Mouse (Mus musculus) Muller cell, postnatal 12 days (primary cell): ENCODE data around the gene Ociad2.

Source experiments
- DNase-seq: peaks from one replicate; pipeline ENCODE4 v3.0.0-alpha.2; 2015; ENCODE audit errors: inconsistent ontology term

Gene Ociad2

DNA sequence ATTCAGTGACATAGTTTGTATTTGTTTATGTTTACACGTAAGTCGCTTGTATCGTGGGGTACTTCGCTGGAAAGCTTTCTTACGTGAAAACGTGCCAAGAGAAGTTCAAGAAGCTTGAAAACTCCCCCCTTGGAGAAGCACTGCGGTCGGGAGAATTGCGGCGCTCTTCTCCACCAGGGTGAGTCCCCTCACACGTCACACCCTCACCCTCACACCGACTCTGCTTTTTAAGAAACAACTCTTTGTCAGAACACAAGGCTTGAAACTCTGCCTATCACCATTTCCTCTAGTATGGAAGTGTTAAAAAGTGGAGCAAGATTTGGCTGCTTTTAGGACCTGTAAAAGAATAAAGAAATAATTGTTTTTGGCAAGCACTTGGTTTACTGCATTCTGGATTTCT is 36.3 kb downstream of the Ociad2 start:
- DNase-seq: no peak

DNA sequence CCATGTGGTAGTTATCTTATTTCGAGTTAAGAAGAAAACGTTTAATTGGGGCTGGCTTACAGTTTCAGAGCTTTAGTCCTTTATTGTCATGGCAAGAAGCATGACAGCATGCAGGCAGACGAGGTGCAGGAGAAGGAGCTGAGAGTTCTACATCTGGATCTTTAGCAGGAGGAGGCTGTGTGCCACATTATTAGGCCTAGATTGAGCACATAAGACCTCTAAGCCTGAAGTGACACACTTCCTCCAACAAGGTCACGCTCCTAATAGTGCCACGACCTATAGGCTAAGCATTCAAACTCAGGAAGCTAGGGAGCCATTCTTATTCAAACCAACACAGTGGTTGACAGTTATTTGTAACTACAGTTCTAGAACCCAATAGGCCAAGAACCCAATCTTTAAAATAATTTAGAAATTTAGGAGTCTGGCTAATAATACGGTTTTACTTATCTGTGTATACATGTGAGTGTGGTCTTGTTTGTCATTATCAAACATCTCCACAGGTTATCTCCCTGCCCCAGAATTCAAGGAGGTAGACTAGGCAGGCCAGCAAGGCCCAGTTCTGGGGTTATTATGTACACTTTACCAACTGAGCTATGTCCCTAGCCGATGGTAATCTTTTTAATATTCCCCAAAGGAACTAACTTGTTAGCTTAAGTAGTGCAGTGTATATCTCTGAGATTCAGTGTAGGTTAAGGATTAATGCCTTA is 39.1 kb downstream of the Ociad2 start:
- DNase-seq: no peak

DNA sequence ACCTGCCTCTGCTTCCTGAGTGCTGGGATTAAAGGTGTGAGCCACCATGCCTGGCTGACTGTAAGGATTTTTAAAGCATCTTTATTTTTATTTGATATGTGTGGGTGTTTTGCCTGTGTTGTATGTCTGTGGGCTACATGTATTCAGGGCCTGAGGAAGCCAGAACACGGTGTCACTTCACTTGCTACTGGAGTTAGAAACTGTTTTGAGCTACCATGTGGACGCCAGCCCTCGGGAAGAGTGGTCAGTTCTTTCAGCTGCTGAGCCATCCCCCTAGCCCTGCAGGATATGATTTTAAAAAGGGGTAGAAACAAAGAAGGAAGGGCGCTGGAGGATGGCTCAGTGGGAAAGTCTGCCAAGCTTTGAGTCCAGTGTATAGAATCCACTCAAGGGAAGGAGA is 44.9 kb downstream of the Ociad2 start:
- DNase-seq: no peak

DNA sequence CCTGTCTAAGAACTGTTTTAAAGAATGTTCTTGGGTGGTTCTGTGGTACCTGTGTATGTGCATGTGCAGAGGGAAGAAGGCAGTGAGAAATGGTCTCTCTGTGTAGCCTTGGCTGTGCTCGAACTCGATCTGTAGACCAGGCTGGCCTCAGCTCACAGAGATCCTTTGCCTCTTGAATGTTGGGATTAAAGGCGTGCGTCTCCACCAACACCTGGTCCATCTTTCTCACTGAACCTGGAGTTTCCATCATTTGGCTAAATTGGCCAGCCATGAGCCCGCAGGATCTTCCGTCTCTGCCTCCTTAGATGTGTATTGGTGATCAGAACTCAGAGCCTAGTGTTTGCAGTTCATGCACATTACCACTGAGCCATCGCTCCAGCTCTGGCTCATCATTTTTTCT is 45.8 kb downstream of the Ociad2 start:
- no peak for DNase-seq

DNA sequence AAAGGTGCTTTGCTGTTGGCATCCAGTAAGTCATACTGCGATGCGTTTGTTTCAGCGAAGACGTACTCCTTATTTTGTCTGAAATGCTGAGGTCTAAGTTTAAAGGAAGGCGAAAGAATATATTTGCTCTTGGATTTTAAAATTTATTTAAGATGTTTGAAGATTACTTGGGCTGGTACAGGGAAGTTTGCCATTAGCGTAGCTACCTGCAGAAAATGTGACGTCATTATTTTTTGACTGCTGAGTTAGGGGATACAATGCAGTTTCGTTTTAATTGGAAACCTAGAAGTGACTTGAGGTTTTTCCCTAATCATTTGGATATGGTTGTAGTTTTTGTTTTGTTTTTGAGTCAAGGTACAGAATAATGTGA is 47.4 kb downstream of the Ociad2 start:
- no peak for DNase-seq

DNA sequence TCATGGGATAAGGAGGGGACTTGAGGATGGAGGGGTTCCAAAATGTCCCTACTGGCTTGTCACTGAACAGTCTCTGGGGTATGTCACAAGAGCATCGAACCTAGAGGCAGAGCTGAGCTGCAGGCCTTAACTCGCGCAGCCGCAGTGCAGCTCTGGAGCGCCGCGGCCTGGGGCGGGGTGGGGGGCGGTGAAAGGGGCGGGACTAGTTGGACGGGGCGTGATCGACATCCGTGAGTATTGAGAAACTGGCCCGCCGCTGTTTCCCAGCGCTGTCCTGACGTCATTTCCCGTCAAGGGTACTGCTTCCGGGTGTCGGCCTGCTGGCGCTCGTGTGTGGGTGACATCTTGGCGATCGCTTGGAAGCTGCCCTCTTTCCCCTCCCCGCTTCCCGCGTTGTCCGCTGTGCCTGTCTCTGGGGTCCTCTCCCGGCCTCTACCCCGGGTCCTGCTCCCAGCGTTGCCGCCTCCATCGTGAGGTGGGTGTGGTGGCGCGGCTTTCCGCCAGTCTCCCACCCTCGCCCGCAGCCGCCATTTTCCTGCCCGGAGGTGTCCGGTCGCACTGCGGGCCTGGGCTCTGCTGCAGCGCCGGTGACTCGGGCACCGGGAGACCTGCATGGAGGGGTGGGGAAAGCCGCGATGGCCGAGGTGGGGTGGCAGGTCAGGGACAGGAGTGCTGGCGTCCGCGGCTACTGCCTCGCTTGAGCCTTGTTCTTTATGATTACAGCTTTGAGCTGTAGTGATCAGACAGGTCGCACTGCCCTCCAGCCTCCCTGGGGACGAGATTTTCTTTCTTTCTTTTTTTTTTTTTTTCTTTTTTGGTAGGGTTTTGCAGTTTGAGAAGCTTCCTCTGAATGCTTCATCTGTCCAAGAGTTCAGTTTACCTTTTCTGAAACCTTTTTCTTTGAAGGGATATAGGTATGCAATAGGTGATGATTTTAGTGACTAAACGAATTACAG is 48.0 kb downstream of the Ociad2 start, which contains the start of gene Ociad1:
Ociad1 (plus strand) TSS at position 283 of the 956 bp plus-strand sequence.
- peak; percentile 95 for DNase-seq

DNA sequence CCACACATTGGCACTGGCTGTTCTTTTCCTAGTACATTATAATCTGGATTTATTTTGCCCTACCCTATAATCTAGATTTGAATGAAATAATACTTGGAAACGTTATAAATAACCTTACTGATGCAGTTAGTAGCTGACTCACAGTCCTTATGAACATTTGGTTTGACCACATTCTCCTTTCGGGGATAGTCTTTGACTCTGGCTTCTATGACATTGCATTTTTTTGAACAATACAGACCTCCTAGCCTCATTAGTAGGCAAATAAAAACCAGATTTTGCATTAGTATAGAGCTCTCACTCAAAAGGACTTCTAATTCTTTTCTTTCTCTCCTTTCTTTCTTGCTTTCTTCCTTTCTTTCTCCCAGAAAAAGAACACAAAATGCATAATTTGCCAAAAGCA is 50.9 kb downstream of the Ociad2 start:
- DNase-seq: peak; percentile 55

DNA sequence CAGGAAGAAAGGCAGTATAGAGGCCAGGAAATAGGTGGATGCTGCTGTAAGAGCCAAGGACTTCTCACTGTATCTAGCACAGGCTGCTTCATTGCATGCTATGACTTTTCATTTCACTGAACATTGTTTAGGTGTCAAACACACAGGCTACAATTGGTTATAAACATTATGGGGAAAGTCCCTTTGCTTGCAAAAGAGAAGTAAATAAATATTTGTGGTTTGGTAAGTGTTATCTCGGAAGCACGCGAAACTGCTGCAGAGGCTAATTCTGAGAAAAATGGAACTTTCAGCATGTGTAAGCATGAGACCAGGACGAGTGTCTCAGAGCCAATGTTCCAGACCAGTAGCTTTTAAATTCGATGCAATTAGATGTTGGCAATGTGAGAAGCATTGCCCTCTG is 54.2 kb downstream of the Ociad2 start:
- peak; percentile 64 for DNase-seq

DNA sequence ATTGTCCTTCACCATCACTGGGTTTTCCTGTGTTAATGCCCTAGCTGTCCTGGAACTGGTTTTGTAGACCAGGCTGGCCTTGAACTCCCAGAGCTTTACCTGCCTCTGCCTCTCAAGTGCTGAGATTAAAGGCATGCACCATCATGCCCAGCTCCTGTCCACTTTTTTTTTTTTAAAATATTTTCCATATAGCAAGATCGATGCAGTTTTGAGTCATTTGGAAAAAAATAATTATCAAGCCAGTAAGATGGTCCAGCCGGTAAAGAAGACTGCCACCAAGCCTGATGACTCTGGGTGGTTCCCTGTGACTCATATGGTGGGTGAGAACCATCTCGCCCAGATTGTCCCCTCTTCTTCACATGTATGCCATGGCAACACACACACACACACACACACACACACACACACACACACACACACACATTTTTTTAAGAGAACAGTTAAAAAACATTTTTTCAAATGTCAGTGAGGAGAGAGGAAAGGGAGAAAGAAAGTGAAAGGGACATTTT is 55.3 kb downstream of the Ociad2 start:
- DNase-seq: no peak

DNA sequence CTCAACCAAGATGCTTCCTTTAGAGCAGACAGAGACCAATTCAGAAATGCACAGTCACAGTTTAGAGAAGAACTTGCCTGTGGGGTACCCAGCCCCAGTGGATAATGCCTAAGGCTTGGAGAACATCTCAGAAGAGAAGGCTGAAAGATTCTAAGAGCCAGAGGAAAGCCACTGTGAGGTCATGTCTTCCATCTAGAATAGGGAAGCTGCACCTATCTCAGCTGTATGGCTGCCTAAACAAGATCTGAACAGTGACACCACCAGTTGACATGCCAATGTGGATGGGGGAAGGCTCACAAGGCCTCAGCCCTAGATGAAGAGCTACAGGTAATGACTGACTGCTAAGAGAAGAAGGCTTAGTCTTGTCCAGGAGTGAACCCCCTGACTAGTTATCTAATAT is 56.8 kb downstream of the Ociad2 start:
- DNase-seq: no peak

DNA sequence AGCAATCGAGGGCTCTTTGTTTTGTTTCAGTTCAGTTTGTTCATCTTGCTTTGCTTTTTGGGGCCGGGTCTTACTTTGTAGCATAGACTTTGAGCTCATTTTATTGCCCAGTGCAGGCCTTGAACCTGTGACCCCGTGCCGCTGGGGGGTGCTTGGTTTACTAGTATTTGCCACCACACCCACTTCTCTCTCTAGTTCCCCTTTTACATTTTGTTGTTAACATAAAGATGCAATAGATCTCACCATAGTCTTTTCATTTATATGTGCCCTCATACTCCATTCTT is 60.3 kb downstream of the Ociad2 start:
- DNase-seq: no peak

DNA sequence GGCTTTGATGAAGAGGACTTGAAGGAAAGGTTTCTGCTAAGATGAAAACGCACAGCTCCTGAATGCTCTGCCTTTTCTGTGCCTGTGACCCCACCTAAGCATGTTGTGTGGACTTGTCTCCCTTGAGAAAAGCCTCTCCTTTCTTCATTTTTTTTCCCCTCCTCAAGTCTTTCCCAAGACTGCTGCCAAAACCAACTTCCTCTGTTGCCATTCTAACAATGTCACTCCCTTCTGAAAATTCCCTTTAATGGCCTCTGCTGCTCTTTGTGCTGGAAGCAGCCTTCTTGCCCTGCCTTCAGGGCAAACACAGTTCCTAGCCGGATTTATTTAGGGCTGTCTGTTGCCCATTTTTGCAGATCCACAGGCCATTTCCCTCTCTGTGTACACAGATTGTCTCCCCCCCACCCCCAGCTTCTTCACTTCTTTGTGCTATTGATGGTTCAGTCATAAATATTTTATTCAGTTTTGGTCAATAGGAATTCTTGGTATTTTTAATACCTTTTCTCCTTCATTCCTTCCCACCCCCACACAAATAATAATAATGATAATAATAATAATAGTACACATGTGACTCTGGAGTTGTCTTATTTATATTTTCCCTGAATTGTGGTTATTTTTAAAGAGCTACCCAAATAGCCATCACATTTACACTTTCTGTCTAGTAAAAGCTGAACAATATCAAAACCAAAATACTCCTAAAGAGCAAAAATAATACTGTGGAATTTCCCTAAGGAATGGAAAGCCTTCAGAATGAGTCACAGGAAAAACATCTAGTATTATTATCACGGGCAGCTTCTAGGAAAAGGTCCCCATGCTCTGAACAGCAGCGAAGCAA is 60.9 kb downstream of the Ociad2 start:
- peak; percentile 88 for DNase-seq

DNA sequence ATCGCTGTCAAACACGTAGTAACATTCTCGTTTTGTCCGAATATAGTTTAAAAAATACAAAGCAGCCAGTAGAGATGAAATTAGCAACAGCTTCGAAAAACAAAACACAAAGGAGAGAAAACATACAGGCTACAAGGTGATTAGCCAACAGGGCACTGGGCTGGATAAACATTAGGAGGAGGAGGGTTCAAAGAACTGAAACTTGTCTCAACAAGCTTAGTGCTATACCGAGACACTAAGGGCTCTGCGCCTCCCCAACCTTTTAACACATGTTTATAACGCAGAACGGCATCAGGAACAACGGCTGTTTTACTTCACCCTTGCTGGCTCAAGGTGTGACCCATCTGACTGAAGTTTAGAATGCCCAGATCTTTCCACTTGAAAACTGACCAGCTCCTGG is 61.6 kb downstream of the Ociad2 start:
- no peak for DNase-seq

DNA sequence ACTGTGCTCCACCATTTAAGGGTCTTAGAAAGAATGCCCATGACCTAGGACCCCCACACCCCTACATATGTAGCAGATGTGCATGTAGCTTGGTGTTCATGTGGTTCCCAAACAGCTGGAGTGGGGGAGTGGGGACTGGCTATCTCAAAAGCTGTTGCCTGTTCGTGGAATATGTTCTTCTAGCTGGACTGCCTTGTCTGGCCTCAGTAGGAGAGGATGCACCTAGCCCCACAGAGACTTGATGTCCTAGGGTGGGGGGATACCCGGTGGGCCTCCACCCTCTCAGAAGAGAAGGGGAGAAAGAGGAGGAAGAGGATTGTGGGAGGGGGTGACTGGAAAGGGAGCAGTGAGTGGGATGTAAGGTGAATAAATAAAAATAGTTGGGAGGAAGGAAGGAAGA is 65.9 kb downstream of the Ociad2 start:
- DNase-seq: no peak

DNA sequence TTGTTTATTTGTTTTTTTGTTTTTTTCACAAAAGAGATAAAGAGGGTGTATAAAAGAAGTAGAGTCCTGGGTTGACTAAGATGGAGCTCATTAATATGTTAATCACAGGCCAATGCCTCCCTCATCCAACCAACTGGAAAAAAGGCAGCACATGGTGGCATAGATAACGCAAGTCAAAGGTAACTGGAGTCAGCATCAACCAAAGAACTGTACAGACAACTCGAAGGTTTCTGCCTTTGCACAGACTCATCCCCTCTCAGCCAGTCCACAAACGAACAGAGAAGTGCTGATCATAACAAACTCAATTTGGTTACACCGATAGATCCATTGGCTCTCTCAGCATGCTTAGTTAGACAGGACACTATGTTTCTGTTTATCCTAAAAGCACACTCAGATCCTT is 67.7 kb downstream of the Ociad2 start:
- no peak for DNase-seq
